Mouse (Mus musculus): ENCODE data around the gene Vmn1r14. TPM values are rescaled to one million over a fixed set of nuclear protein-coding genes. Genes with fewer than 3 reads are reported as not detected.
"Not testable (repeated sequence)": the region's sequence is repeated elsewhere in the genome, so short reads cannot be mapped to it uniquely, and the experiment has no call there.

The Vmn1r14 gene
- not detected in 2 replicates for polyA plus RNA-seq (2015; fragmentation: Nextera tagmentation; extraction: Ambion mirVana)

DNA sequence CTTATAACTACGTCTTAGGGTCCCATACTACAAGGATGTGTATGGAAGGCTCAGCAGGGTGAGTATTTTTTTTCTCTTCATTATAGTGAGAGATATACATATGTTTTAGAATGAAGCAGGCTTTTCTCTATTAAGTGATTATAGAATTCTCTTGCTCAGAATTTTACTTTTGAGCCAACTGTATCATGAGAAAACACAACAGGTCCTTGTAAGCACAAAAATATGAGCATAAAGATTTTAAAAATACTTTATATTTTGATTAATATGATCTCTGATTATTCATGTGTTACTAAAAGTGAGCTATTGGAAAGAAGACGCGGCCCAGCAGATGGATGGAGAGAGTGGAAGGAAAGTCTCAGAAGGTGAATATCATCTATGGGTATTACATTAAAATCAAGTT is at the start of gene Vmn1r14:
Gene Vmn1r14, plus strand, starts transcription at position 301 of the 400 bp plus-strand sequence.
- H3K4me1 ChIP-seq, result no peaks in the 10 kb centered on the region
- no peaks in the 10 kb centered on the region for H3K9me3 ChIP-seq
- no peak within 1 kb of the TSS for H3K27ac ChIP-seq
- no peak within 1 kb of the TSS for H3K4me2 ChIP-seq
- no peak for ATAC-seq (ENCODE audit: borderline replicate concordance, extremely low read depth, low FRiP score, low TSS enrichment)
- no peak within 1 kb of the TSS for H3K9ac ChIP-seq
- no peak within 1 kb of the TSS for H3K4me3 ChIP-seq
- no peaks in the 10 kb centered on the region for H3K27me3 ChIP-seq
- H3K36me3 ChIP-seq, result no peaks in the 10 kb centered on the region
- whole genome bisulfite sequencing, result 91% methylated on average over 3 of the region's 3 CpGs

DNA sequence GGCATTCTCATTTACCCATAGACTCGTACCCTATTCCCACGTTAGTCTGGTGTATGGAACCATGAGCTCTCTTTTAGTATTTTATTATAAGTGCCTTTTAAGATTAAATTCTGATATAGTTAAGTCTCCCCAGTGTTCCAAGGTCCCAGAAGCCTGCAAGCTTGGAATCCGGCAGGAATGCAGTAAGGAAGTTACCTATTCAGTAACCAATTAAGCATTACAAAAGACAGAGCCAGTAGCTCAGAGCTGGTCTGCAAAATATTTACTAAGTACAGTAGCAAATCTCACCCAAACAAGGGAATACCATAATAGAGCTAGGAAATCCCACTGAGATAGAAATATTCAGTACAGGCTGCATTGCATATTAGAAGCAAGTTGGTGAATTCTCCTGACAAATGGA is 41.5 kb upstream of the Vmn1r14 start:
- not testable (repeated sequence) for ATAC-seq (ENCODE audit: borderline replicate concordance, extremely low read depth, low FRiP score, low TSS enrichment); H3K9ac ChIP-seq; H3K4me2 ChIP-seq; H3K27me3 ChIP-seq; H3K4me3 ChIP-seq; H3K27ac ChIP-seq; H3K36me3 ChIP-seq; H3K4me1 ChIP-seq; H3K9me3 ChIP-seq
- WGBS, result 64% methylated on average over 3 of the region's 3 CpGs

DNA sequence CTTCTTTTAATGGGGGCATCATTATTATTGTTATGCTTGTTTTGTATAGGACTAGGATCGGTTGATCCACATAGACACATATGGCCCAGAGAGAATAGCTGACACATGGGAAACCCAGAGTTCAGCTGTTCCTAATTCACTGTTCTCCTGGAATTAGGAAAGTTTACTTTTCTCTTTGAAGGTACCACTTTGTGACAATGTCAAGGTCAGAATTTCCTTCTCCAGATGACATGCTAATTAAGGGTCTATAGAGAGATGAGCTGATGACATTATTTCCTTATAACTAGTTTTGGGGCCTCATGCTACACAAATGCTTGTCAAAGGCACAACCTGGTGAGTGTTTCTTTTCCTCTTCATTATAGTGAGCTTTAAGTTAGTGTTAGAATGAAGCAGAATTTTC is 28.5 kb upstream of the Vmn1r14 start, which contains the start of gene Vmn1r13:
Gene Vmn1r13, plus strand, starts transcription at position 301 of the 400 bp plus-strand sequence.
- ATAC-seq (ENCODE audit: borderline replicate concordance, extremely low read depth, low FRiP score, low TSS enrichment); H3K9ac ChIP-seq; H3K9me3 ChIP-seq; H3K27ac ChIP-seq; H3K27me3 ChIP-seq; H3K4me1 ChIP-seq; H3K36me3 ChIP-seq; H3K4me3 ChIP-seq; H3K4me2 ChIP-seq: not testable (repeated sequence)
- WGBS, result 84% methylated on average over 1 of the region's 1 CpGs

- Histone ChIP-seq H3K27ac (no peak within 1 kb of the TSS), H3K27me3 (no peaks in the 10 kb centered on the region), H3K9me3 (no peaks in the 10 kb centered on the region), H3K4me2 (no peak within 1 kb of the TSS), H3K4me1 (no peaks in the 10 kb centered on the region), H3K4me3 (no peak within 1 kb of the TSS), H3K36me3 (no peaks in the 10 kb centered on the region), H3K9ac (no peak within 1 kb of the TSS)
- WGBS, result 54% methylated on average over 1 of the region's 1 CpGs
- ATAC-seq (ENCODE audit: borderline replicate concordance, extremely low read depth, low FRiP score, low TSS enrichment), result no peak
Measured at GRCm38 (mm10) chr6:57257652-57258051, 26.2 kb downstream of the Vmn1r14 start, which contains the start of gene Vmn1r15. Gene Vmn1r15, plus strand, starts transcription at chr6:57257952.

GRCm38 (mm10) chr6:57260990-57261389 is 29.5 kb downstream of the Vmn1r14 start:
- WGBS, result 64% methylated on average over 2 of the region's 2 CpGs
- H3K4me1 ChIP-seq, result no peaks in the 10 kb centered on the region
- H3K36me3 ChIP-seq, result no peaks in the 10 kb centered on the region
- H3K9me3 ChIP-seq, result no peaks in the 10 kb centered on the region
- H3K4me2 ChIP-seq, result no peak overlapping the region
- H3K4me3 ChIP-seq, result no peak overlapping the region
- no peak overlapping the region for H3K9ac ChIP-seq
- ATAC-seq (ENCODE audit: borderline replicate concordance, extremely low read depth, low FRiP score, low TSS enrichment), result no peak
- H3K27me3 ChIP-seq, result no peaks in the 10 kb centered on the region
- H3K27ac ChIP-seq, result no peak overlapping the region

DNA sequence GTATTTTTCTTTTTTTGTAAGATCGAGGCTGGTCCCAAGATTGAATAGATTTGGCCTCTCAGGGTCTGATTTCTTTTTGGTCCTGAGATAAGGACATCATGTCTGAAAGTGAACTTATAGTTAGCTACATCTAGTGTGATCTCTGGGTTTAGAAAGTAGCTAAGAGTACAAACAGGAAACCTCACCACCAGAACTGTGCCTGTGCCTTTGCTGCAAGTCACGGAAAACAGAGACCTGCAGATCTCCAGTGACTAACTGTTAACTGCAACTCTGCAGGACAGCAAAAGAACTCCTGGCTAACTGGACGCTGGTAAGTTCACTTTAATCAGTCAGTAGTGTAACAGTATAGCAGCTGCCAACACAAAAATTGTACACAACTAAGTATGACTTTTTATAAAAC is 40.4 kb downstream of the Vmn1r14 start:
- Histone ChIP-seq H3K27me3 (no peaks in the 10 kb centered on the region), H3K27ac (no peak overlapping the region), H3K4me1 (no peaks in the 10 kb centered on the region), H3K4me2 (no peak overlapping the region), H3K9me3 (no peaks in the 10 kb centered on the region), H3K9ac (no peak overlapping the region), H3K36me3 (no peaks in the 10 kb centered on the region), H3K4me3 (no peak overlapping the region)
- 60% methylated on average over 3 of the region's 3 CpGs for WGBS
- no peak for ATAC-seq (ENCODE audit: borderline replicate concordance, extremely low read depth, low FRiP score, low TSS enrichment)

GRCm38 (mm10) chr6:57272517-57272916 is 41.0 kb downstream of the Vmn1r14 start:
- Histone ChIP-seq H3K36me3 (no peaks in the 10 kb centered on the region), H3K27ac (no peak overlapping the region), H3K4me1 (no peaks in the 10 kb centered on the region), H3K9ac (no peak overlapping the region), H3K4me2 (no peak overlapping the region), H3K9me3 (no peaks in the 10 kb centered on the region), H3K4me3 (no peak overlapping the region), H3K27me3 (no peaks in the 10 kb centered on the region)
- ATAC-seq (ENCODE audit: borderline replicate concordance, extremely low read depth, low FRiP score, low TSS enrichment), result no peak

GRCm38 (mm10) chr6:57278952-57279351 is 47.5 kb downstream of the Vmn1r14 start:
- ATAC-seq (ENCODE audit: borderline replicate concordance, extremely low read depth, low FRiP score, low TSS enrichment), result no peak
- Histone ChIP-seq H3K9ac (no peak overlapping the region), H3K4me2 (no peak overlapping the region), H3K27me3 (no peaks in the 10 kb centered on the region), H3K36me3 (no peaks in the 10 kb centered on the region), H3K9me3 (no peaks in the 10 kb centered on the region), H3K27ac (no peak overlapping the region), H3K4me1 (no peaks in the 10 kb centered on the region), H3K4me3 (no peak overlapping the region)

Other genes with a start within 250 kb of the Vmn1r14 start
- gene Vmn1r6, start 234.4 kb upstream of the Vmn1r14 start, polyA plus RNA-seq (2015; fragmentation: Nextera tagmentation; extraction: Ambion mirVana), result not detected in 2 replicates
- gene Vmn1r7, start 206.4 kb upstream of the Vmn1r14 start, polyA plus RNA-seq (2015; fragmentation: Nextera tagmentation; extraction: Ambion mirVana), result not detected in 2 replicates
- not detected in 2 replicates for gene Vmn1r8, start 199.4 kb upstream of the Vmn1r14 start, polyA plus RNA-seq (2015; fragmentation: Nextera tagmentation; extraction: Ambion mirVana)
- gene Vmn1r9, start 164.9 kb upstream of the Vmn1r14 start, polyA plus RNA-seq (2015; fragmentation: Nextera tagmentation; extraction: Ambion mirVana), result not detected in 2 replicates
- not detected in 2 replicates for gene Vmn1r10, start 122.2 kb upstream of the Vmn1r14 start, polyA plus RNA-seq (2015; fragmentation: Nextera tagmentation; extraction: Ambion mirVana)
- gene Vmn1r11, start 98.2 kb upstream of the Vmn1r14 start, polyA plus RNA-seq (2015; fragmentation: Nextera tagmentation; extraction: Ambion mirVana), result not detected in 2 replicates
- not detected in 2 replicates for gene Vmn1r12, start 74.8 kb upstream of the Vmn1r14 start, polyA plus RNA-seq (2015; fragmentation: Nextera tagmentation; extraction: Ambion mirVana)
- gene Vmn1r13, start 28.4 kb upstream of the Vmn1r14 start, polyA plus RNA-seq (2015; fragmentation: Nextera tagmentation; extraction: Ambion mirVana), result not detected in 2 replicates
- gene Vmn1r15, start 26.3 kb downstream of the Vmn1r14 start, polyA plus RNA-seq (2015; fragmentation: Nextera tagmentation; extraction: Ambion mirVana), result not detected in 2 replicates
- not detected in 2 replicates for gene Vmn1r16, start 97.8 kb downstream of the Vmn1r14 start, polyA plus RNA-seq (2015; fragmentation: Nextera tagmentation; extraction: Ambion mirVana)
- not detected in 2 replicates for gene Vmn1r17, start 132.0 kb downstream of the Vmn1r14 start, polyA plus RNA-seq (2015; fragmentation: Nextera tagmentation; extraction: Ambion mirVana)
- gene Vmn1r18, start 164.1 kb downstream of the Vmn1r14 start, polyA plus RNA-seq (2015; fragmentation: Nextera tagmentation; extraction: Ambion mirVana), result not detected in 2 replicates
- not detected in 2 replicates for gene Vmn1r19, start 172.1 kb downstream of the Vmn1r14 start, polyA plus RNA-seq (2015; fragmentation: Nextera tagmentation; extraction: Ambion mirVana)
- gene Vmn1r20, start 197.2 kb downstream of the Vmn1r14 start, polyA plus RNA-seq (2015; fragmentation: Nextera tagmentation; extraction: Ambion mirVana), result not detected in 2 replicates

Measured in lung, embryonic 15.5 days (tissue).